Mouse (Mus musculus): ENCODE data around the gene Chst15.

Chst15 gene

DNA sequence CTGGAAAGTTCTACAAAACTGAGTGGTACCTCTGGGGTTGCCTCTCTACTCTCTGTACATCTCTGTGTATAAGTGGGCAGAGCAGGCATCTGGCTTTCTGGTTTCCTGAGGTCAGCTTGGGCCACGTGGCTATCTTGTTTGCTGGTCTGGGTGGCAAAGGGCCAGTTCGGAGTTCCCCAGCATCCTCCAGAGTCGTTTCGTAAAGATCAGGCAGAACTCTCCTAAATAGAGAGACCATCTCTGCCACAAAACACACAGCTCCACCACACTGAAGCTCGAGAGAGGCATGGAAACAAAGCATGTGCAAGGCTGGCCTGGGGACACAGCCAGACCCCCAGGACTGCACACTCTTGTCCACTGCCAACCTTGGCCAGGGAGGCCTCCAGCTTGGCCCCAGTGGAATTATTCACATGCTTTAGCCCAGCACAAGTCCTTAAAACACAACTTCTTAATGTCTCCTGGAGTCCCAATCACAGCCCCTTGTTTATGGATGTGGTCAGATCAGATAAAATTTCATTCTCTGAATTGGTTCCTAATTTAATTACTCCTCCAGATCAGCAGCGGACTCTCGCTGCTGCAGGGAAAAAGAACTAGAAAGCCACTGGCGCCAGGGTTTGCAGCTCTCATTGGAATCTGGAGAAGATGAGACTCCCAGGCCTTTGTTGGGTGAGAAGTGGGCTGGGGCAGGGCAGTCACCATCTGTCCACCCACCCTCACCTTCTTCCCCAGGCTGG lies 14.4 kb downstream of the Chst15 start:
- DNase-seq (ENCODE audit: low spot score in 2 of 2): no peak

DNA sequence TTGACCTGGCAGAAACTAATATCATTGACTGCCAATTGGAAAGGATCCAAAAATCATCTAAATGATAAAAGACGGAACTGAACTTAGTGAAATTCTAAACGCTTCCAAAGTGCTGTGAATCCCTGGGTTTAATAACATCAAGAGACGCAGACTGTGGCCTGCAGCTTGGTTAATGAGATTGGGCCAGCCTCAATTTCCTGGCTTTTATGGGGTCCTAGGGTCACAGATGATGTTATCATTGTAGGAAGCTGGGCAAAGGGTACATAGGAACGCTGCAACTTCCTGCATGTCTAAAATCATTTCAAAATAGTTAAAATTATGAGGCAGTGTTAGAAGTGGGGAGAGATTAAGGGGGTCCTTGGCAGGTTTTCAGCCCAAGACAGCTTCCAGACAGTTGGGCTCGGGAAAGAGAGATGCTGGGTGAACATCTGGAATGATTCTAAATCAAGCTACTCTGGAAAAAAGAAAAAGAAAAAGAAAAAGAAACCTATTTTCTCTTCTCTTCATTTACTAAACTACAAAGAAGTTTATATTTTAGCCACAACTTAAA lies 17.3 kb downstream of the Chst15 start:
- DNase-seq (ENCODE audit: low spot score in 2 of 2): no peak

DNA sequence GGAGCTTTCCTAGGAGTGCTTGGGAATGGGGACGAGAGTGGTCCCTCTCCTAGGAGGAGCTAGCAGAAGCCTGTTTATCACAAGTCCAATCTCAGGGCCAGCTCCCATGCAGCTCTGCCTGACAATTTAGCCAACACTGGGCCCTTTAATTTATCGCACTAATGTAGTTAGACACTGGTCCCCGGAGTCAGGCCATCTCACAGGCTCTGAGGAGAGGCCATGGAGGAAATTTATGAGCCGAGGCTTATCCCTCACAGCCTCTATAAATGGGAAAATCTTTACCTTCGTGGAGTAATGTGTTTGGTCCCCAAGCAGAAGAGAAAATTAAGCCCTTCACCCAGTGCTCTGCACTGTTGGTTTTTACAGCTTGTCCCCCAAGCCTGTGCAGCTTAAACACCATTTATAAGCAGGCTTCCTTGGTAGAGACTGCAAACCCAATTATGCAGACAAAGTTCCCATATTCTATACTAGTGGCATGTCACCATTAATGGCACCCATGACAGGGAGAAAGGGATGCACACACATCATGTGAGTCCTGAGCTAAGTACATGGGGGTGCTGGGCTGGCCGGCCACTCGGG lies 18.5 kb downstream of the Chst15 start:
- DNase-seq (ENCODE audit: low spot score in 2 of 2): no peak

DNA sequence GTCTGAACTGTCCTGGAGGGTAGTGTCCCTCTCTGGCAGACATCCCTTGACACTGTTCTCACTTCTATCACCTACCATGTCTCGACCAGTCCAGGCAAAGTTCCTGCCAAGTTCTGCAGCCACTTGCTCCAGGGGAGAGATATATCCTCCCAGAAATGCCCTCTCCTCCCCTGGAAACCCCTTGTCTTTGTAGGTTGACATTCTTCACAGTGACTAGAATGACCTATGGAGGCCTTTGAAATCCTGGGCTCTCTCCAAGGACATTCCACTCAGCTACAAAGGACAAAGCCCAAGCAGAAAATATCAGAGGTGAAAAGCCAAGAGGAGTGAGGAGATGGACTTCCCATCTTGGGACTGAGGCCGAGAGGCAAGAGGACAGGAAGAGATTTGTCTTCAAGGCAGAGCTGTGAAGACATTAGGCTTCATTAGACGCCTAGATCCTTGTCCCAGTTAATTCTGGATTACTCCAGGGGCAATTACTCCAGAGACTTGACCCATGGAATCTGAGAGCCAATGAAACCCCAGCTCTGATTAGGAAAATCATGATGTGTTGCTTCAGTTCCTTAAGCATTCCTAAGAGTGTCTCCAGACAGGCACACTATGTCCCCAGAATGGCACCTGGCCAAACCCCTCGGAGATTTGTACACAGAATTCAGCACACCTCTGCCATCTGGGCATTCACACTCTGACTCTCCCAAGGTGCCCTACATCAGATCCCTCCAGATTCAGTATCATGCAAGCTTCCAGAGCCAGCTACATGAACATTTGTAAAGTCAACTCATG lies 20.2 kb downstream of the Chst15 start:
- no peak for DNase-seq (ENCODE audit: low spot score in 2 of 2)

DNA sequence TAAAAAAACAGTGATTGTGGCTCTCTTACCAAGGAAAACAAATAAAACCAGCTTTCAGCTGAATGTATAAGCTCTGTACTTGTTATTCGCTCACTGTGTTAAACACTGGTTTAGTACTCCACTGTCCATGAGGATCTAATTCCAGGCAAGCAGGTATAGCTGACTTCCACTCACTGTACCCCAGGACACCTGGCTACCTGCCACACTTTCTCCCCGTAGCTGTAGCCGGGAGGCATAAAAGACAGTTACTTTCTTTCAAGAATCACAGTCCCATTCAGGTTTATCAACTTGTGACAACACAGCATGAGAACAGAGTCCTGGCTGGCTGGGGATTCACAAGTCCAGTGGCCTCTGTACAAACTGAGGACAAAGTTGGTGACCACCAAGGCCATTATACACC lies 20.9 kb downstream of the Chst15 start:
- no peak for DNase-seq (ENCODE audit: low spot score in 2 of 2)

DNA sequence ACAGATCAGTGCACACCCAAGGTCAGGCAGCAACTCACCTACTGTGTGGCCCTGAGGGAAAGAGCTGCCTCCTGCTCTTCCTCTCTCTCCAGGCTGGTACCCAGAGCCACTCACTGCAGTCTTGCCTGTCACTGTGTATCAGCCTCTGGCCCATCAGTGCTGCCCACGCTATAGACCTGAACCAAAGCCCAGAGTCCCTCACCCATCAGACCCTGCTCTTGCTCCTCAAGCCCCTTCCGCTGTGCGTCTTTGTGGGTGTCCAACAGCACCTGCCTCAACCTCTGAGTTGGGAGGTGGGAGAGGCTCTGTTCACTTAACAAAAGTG lies 29.7 kb downstream of the Chst15 start:
- DNase-seq (ENCODE audit: low spot score in 2 of 2): no peak

DNA sequence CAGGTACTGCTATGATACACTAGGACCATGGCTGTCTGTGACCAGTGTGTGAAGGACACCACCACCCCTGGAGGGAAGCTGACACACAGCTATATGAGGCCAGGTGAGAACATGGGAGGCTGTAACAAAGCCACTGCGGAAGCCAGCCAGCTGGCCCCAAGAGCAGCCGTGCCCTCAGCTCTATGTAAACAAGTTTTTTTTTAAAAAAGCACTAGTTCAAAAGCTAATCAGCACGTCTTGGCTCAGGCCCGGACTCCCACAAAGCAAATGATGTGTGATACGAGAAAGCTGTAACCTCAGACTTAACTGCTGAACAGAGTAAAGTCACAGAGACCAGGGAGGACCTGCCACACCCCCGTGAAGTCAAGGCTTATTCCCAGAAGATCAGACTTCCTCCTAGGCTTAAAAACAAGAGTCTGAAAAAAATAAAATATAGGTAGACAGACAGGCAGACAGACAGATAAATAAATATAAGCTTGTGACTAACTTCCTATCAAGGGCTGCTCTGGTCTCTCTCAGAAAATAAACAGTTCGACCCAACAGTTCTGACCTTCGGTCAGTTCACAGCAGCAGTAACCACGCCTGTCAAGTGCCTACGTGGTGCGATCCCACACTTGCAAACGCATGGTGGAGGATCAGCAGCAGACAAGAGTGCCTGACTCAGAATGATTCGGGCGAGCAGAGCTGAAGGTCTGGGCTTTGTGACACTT lies 30.2 kb downstream of the Chst15 start:
- no peak for DNase-seq (ENCODE audit: low spot score in 2 of 2)

DNA sequence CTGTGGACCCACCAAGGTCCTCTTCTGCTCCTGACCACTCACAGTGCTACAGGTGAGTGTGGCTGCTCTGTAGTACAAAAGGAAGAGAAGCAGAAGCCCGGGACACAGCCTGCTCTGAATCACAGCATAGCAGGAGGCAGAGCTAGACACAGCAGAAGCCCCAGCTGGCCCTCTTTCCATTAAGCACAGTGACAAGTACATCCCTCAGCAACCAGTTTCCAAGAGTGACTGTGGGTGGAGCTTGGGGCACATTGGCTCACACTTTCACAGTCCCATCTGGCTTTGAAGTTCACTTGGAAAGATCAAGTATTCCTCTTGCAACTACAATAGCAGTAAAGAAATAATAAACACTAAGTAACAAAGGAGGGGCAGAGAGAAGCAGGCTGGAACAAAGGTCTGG lies 32.2 kb downstream of the Chst15 start:
- DNase-seq (ENCODE audit: low spot score in 2 of 2): peak; percentile 46 to 48

DNA sequence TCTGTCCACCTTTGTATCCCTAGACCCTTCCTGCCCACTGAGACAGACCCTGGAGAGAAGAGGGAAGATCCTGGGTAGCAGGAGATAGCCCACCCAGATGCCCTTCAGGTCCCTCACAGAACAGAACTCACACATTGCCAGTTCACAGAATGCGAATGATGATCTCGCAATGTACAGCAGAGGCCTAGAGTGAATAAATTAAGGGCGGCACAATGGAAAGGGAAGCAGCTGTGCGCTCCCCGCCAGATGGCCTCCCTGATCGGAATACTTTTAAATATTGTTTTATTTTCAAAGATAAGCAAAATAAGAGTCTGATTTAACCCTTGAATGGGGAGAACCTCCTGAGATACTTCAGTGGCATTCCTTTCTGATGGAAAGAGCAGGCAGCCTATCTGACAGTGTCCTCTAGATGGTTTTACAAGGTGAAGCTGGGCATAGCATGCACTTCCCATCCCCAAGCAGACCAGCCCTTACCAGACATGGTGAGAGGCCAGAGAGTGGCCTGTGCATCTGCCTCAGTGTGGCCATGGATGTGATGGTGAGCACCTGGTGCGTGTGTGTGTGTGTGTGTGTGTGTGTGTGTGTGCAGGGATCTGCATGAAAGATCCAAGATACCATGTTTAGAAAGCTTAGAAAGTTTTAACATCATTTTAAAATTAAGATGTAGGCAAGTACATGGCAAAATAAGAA lies 32.8 kb downstream of the Chst15 start:
- DNase-seq (ENCODE audit: low spot score in 2 of 2): peak in 1 of 2 experiments; percentile 30

DNA sequence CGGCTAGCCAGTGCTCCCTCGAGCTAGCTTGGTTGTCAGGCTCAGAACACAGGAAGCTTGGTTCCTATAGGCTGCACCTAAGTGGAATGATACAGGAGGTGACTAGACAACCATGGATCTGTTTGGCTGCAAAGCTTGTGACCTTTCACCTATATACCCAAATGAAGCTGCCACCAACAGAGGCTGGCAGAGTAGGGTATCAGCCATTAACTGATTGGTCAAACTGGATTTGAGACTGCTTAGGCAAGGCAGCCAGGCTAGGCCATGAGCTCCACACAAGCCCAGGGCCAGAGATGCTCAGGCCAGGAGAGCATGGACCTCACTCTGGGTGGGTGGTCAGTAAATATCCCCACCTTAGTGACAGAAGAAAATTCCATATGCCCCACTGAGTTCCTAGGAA lies 34.5 kb downstream of the Chst15 start:
- DNase-seq (ENCODE audit: low spot score in 2 of 2): no peak

DNA sequence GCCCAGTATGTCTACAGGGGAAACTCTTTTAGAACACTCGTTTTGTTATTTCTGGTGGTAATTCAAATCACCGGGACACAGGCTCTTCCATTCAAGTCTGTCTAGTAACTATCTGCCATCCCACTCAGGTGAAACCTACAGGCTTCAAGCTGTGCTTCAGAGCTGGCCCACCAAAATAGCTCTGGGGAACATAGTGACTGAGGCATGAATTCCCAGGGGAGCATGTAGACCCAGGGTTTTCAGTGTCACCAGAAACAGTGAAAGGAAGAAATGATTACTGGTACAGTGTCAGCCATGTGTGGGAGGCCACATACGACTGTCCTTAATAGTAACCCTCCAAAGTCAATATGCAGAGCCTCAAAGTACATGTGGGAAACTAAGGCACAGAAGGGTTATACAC lies 34.9 kb downstream of the Chst15 start:
- no peak for DNase-seq (ENCODE audit: low spot score in 2 of 2)

DNA sequence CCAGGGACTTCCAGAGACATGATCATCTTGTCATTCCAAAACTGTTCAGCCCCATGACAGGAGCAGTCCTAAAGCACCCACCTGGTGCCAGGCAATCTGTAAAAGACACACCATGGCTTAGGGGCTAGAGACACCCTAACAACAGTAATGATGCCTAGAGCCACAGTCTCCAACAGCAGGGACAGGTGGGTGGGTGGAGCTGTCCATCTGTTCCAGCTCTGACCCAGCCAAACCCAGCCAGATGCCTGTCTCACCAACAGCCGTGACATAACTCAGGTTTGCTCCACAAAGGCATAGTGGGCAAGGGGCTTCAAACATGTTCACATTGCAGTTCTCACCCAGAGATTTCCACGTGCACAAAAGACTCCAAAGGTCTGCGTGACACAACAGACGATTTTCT lies 35.3 kb downstream of the Chst15 start:
- DNase-seq (ENCODE audit: low spot score in 2 of 2): peak in 1 of 2 experiments; percentile 43

DNA sequence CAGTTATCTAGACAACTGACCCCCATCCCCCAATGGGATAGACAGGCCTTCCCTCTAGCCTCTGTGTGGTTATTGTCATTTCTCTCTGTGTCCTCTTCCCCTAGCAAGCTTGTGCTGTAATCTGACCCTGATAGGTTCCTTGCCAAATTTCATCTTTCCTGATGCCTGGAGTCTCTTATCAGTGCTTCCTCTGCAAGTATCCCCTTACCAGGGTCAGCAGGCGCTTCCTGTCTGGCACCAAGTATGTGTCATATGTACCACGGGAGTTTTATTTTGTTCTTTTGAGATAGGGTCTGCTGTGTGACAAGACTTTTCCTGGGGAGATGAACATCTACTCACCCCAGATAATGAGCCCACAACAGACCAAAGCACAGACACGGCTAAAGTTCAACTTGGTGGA lies 38.4 kb downstream of the Chst15 start:
- DNase-seq (ENCODE audit: low spot score in 2 of 2): no peak

DNA sequence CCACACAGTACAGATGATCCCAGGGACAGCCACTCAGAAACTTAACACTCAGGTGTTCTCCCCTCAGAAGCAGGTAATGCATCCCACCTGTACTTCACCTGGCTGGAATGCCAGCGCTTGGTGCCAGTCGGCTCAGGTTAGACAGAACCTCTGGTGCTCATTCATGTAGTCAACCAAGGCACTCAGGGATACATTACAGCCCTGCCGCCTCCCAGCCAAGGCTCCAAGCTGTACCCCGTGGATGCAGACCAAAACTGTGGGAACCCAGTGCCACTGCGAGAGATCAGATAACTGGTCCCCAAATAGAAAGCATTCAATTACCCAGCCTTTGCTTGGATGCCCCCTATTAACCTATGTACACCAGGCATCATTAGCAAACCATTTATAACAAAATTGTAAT lies 40.7 kb downstream of the Chst15 start:
- no peak for DNase-seq (ENCODE audit: low spot score in 2 of 2)

DNA sequence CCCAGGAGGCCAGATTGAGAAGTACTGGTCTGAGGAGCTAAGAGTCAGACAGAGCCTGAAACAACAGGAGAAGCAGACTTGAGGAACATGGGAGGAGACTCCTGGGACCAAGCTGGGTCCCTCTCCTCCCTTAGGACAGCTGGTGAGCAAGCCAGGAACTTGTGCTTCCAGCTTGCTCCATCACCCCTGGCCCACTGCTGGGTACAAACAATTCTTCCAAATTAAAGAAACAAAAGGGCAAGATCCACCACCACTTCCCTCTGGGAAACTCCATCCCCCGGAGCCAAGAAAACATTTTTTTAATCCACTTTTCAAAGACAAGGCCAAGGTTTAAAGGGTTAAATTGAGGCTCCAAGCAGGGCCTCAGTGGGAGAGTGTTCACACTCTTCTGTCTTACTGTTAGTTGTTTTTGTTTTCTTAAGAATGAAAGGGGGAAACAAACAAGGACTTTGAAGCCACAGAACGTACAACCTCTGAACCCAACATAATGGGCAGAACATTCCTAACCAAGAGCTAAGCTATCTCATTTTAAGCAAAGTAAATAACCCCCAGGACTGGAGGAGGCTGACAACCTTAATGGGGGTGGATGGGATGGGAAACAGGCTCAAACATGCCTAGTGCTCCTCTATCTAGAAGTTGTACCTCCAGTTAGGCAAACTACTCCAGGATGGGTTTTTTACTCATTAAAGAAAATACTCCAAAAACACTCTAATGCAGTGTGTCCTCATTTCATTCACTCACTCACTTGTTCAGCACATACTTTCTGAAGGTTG lies 43.1 kb downstream of the Chst15 start:
- DNase-seq (ENCODE audit: low spot score in 2 of 2): no peak

DNA sequence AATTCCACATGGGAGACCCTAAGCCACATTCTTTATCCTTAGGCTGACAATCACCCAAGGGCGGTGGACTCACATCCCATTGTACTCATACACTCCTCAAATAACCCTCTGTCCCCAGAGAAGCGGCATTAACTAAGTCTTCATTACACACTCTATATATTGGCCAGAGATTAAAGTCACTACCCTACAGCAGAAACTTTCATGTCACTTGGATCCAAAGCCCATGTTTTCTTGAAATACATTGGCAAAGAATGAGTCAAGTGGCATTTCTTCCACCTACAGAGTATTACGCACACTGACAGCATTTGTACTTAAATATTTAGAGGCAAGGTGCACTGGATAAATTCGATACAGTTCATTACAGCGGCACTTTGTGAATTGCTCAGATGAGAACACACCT lies 44.0 kb downstream of the Chst15 start:
- no peak for DNase-seq (ENCODE audit: low spot score in 2 of 2)

DNA sequence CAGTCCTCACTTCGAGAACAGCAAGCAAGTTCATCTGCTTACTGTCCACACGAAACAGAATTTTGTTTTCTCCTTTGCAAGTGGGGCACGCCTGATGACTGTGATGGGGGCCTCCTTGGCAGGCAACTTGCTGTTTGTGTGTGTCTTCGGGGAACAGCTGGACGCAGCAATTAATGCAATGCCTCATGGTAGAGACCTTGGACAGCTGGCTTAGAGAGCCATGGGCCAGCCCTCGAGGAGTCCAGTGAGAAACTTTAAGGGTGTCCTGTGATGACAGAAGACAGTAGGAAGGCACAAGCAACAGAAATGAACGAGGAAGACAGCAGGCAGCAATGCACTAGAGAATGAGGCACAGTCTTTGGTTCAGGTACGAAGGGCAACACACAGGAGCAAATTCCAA lies 46.7 kb downstream of the Chst15 start:
- no peak for DNase-seq (ENCODE audit: low spot score in 2 of 2)

DNA sequence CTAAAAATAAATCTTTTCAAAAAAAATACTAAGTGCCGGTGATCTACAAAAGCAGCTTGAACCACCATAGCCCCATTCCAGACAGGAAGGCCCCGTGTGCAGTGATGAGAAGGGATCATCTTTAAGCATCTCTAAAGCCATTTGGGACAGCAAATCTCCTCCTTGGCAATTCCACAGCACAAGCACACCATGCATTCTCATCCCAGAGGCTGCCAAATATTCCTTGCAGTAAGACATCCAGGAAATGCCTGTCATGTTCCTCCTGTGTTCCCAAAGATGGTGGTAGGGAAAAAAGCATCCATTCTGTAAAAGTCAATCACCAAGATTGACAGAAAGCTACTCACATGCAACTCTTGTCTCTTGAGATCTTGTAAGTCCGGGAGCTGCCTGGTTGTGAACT lies 47.4 kb downstream of the Chst15 start:
- DNase-seq (ENCODE audit: low spot score in 2 of 2): no peak

DNA sequence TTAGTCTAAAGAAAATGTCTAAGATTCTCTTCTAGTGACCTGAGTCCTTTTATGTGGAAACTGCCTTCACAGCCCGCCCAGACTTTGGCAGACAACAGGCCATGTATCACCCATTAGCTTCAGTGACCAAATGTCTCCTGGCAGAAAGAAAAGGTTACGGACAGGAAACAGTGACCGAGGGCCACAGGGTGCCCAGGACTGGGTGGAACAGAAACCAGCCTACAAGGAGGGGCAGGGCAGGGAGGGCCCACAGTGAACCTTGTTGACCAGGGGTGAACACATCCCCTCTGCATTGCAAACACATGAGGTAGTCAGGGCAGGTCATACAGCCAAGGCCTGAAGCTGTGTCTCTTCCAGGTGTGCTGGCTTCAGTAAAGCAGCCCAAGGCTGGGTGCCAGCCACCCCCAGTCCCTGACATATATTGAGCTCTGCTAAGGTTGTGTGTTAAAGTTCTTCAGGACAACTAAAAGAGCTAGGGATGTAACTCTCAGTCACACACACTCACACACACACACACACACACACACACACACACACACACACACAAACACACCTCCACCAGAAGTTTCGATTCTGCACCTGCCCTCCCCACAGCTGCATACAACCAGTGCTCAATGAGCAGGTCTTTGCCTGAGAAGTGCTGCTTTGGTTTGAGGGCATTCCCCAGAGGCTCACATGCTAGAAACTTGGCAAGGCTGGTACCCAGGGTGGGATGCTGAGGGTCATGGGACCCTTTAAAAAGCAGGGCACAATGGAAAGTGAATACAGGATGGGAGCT lies 49.1 kb downstream of the Chst15 start:
- DNase-seq (ENCODE audit: low spot score in 2 of 2): no peak

DNA sequence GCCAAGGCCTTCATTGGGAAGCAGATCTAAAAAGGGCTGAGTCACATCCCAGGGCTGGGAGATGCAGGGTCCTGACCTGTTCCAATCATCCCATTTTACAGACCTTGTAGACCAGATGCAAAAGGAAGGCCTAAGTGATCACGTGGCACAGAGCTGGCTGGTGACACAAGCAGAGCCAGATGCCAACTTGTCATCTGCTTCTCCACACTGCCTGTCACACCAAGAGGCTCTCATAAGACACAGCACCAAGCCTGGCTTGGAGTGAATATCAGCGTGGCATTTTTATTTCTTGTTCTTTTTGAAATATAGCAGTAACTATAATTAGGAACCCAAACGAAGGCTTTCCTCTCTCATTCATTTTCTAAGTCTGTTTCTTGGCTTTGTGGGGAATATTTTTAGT lies 52.3 kb downstream of the Chst15 start:
- DNase-seq (ENCODE audit: low spot score in 2 of 2): peak in 1 of 2 experiments; percentile 33

Measured in right cerebral cortex, adult 2 months (tissue).